Mouse (Mus musculus): ENCODE measurements around the gene Fcgr3. TPM values are rescaled to one million over a fixed set of nuclear protein-coding genes. Genes with fewer than 3 reads are reported as not detected.
A peak's percentile ranks its signal among the peaks of the same experiment; 100 is the strongest.
"Not testable (repeated sequence)": the region's sequence is repeated elsewhere in the genome, so short reads cannot be mapped to it uniquely, and the experiment has no call there.

Gene Fcgr3
- 1 to 10 TPM; 7.4 to 8.9 TPM for total RNA-seq (2021)

DNA sequence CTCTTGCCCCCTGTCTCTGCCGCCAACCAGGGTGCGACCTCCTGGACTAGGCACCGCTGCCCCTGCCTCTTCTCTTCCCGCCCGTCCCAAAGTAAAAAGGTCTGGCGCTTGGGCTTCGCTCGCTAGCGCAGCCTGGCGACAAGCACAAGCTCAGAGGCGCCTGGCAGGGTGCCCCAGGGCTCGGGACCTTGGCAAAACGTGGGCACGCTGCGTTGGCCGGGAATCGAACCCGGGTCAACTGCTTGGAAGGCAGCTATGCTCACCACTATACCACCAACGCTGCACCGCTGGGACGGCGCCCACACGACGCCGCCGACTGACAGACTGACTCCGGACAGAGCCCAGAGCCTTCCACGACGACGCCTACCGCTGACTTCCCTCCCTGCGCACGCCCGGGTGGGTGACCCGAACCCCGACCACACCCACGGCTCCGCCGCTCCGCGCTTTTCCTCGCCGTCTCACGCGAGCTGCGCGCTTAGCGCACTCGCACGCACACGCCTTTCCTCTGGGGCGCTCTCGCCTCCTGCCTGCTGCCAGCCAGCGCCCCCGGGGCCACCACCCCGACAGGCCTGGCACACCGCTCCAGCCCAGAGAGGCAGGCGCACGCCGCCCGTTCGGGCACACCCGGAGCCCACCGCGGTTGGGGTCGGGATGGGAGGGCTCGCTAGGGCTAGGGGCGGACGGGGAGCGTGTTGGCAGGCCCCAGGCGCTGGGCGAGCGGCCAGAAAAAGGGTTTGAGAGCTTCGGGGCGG, at the start of gene Fcgr3:
Gene Fcgr3 (minus strand): TSS at position 445 of the 752 bp plus-strand sequence.
- intact Hi-C loops (cut with DNase I): not testable (repeated sequence)

DNA sequence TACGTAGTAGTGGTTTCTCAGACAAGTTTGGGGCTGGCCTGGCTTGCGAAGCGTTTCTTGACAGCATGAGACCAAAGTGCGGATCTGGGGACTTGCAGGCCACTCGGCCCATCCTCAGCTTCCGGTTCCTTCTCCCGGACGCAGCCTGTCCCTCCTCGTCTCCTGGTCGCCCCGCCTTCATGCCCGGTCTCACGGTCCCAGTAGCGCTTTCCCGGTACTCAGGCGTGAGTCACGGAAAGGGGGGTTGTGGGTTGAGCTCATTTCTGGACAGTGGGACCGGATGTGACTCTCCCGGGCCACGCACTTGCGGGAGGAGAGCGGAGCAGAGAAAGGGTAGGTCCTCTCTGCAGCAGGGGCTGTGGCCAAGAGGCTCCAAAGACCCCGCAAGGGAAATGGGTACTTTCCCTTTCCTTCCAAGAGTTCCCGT, 49.2 kb upstream of the Fcgr3 start, which contains the start of gene Cfap126:
Gene Cfap126 (plus strand): TSS at position 46 of the 427 bp plus-strand sequence.
- peak; percentile 89 to 91 for DNase-seq
- intact Hi-C loops (cut with DNase I): loop anchor here (5.0 to 10.0 kb wide), 3 partner anchors 171 to 361 kb away; partner anchors contain the start of genes Ppox and Usp21

More for the DNA sequence above, at the start of gene Fcgr3:
- peak; percentile 92 to 93 for DNase-seq

DNA sequence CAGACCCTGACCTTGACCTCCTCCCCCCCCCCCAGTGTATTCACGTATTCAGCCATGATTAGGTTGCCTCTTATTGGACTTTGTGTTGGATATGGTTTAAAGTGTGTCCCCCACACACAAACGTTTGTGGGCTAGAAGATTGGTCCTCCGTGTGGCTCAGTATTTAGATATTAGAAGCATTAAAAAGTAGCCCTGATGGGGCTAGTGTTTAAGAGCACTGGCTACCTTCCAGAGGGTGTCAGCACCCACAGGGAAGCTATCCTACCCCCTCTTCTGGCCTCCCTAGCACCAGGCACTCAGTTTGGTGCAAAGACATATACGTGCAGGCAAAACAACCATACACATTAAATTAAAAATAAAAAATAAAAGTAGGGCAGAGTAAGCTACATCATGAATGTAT, 48.3 kb upstream of the Fcgr3 start:
- intact Hi-C loops (cut with DNase I): loop anchor here (5.0 to 10.0 kb wide), 3 partner anchors 172 to 362 kb away; partner anchors contain the start of genes Ppox and Usp21

GRCm38 (mm10) chr1:171111781-171112575, 47.2 kb upstream of the Fcgr3 start:
- DNase-seq: peak; percentile 63 to 74
- intact Hi-C loops (cut with DNase I): loop anchor here (5.0 to 10.0 kb wide), 3 partner anchors 173 to 363 kb away; partner anchors contain the start of genes Ppox and Usp21

More for the DNA sequence above, 48.3 kb upstream of the Fcgr3 start:
- DNase-seq: no peak

GRCm38 (mm10) chr1:171111020-171111780, 46.5 kb upstream of the Fcgr3 start:
- DNase-seq: peak; percentile 95 to 96
- intact Hi-C loops (cut with DNase I): loop anchor here (5.0 to 10.0 kb wide), 3 partner anchors 174 to 364 kb away; partner anchors contain the start of genes Ppox and Usp21

- no peak for DNase-seq
- intact Hi-C loops (cut with DNase I): loop anchor here (5.0 to 10.0 kb wide), 3 partner anchors 174 to 364 kb away; partner anchors contain the start of genes Ppox and Usp21
Observed at GRCm38 (mm10) chr1:171110659-171111019, 45.9 kb upstream of the Fcgr3 start.

DNA sequence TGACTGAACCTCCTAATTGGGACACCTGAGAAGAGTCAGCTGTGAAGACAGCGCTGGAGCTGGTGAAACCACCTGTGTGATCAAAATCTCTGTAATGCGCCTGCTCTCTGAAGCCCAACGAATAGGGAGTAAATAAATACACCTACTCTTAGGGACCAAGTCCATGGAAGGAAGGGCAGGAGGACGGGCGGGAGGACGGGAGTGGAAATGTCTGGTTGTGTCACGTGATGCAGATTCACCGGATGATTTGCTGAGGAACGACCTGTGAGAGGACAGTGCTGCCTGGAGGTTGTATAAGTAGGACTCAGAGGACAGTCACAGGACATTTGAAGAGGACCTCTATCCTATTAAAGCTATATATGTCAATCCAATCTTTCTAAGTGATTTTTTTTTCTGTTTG, 44.9 kb upstream of the Fcgr3 start:
- intact Hi-C loops (cut with DNase I): loop anchor here (5.0 to 10.0 kb wide), 3 partner anchors 175 to 365 kb away; partner anchors contain the start of genes Ppox and Usp21
- DNase-seq: no peak

DNA sequence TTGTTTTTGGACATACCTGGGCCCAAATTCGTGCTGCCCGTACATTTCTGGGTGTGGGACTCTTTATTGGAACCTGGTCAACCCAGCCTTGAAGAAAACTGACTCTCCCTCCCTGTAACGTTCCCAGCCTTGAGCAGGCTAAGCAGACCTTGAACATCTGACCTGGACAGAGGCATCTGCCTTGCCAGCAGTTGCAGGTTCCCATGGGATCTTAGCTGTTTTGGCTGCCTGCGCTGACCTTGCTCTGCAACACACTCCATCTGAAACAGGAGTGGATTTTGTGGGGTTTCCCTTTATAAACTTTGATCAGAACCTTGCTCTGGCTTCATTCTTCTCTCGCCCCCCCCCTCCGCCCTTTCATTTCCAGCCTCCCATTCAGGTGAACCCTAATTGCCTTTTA, 40.5 kb upstream of the Fcgr3 start:
- intact Hi-C loops (cut with DNase I): no loop called here
- DNase-seq: no peak

DNA sequence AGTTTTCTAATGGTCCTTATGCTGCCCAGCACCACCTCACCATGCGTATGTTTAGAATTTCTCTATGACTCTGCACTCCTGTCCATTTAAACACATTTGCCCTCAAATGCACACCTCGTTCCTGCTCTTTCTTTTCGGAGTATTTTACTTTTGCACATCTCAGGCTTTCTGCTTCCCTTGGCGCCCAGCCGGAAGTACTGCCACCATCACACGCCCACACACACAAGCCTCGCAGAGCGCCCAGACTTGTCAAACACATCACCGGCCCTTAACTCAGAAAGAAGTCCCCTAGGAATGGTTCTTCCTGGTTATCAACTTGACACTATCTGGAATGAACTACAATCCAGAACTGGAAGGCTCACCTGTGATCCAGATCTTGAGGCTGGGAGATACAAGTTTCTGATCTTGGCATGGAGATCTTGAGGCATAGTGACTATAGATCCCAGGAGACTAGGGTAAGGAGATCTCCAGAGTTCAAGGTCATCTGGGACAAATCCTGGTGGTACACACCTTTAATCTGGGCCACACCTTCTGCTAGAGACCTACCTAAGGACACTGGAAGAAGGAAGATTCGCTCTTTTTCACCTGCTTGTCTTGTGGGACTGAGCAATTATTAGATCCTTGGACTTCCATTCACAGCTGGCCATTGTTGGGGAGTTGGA, 38.6 kb upstream of the Fcgr3 start:
- DNase-seq: no peak
- intact Hi-C loops (cut with DNase I): no loop called here

- intact Hi-C loops (cut with DNase I): loop anchor here (1.0 kb wide), 1 partner anchor 64 kb away; no protein-coding TSS in a partner anchor
- peak; percentile 89 to 90 for DNase-seq
Observed at GRCm38 (mm10) chr1:171102547-171103177, 37.9 kb upstream of the Fcgr3 start.

DNA sequence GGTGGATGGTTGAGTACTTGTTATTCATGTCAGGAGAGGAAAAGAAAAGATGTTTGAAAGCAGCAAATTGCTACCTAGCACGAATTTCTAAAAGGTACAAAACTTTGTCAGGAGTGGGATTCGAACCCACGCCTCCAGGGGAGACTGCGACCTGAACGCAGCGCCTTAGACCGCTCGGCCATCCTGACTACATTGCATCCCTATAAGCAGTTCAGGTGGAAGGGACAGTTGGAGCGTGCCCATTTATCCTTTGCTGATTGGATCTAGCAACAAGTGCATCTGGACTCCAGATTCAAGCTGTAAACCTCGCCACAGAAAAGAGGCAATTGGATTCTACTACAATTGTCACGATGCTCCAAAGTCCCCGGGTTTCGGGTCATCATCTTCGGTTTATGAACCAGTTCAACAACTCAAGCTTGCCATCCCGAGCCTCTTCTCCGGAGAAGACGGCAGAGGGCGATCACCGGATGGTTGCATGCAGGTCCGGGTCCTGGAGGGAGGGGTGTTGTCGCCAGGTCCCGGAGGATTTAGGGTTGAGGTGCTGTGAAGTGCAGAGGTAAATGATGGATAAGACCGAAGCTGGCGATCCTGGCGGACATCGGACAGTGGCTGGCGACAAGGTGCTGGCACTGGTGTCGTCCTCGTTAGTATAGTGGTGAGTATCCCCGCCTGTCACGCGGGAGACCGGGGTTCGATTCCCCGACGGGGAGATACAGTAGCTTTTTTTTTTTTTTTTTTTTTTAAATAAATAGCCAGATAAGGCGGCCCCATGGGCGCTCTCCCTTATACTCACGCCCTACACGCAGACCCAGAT, 37.2 kb upstream of the Fcgr3 start:
- DNase-seq: peak; percentile 91 to 92
- intact Hi-C loops (cut with DNase I): loop anchor here (1.0 kb wide), 1 partner anchor 64 kb away; no protein-coding TSS in a partner anchor

- intact Hi-C loops (cut with DNase I): no loop called here
- DNase-seq: no peak
Observed at GRCm38 (mm10) chr1:171101033-171101432, 36.3 kb upstream of the Fcgr3 start.

DNA sequence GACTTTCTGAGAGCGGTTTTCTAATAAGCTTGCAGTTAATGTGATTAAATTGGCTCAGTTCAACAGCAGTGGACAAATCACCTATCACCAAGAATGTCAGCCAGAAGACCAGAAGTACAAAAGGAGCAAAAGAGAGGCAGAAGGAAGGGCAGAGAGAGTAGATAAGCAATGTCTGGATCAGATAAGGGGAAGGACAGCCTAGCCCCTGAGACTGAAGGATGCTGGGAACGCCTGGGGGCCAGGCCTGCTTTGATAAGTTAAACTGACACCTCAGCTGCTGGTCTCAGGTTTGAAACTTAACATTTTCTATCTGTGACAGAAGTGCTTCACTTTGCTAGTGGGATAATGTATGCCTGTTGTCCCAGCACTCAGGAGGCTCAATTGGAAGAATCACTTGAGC, 32.9 kb upstream of the Fcgr3 start:
- intact Hi-C loops (cut with DNase I): no loop called here
- no peak for DNase-seq

DNA sequence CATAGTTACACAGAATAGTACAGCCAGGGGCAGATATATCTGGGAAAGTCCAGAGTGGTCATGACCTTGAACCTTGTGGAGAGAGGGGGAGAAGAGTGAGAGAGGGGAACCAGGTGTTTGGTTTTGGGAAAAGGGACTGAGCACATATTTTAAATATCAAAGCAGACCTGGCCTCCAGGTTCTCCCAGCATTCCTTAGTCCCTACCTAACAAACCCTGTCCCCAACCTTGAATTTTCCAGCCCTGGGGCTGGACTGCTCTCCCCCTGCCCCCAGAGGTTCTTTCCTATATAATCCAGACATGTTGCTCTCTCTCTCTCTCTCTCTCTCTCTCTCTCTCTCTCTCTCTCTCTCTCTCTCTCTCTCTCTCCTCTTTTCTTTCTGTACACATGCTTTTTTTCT, 32.4 kb upstream of the Fcgr3 start:
- intact Hi-C loops (cut with DNase I): no loop called here
- no peak for DNase-seq

- no peak for DNase-seq
- intact Hi-C loops (cut with DNase I): no loop called here
Observed at GRCm38 (mm10) chr1:171096110-171096964, 31.6 kb upstream of the Fcgr3 start.

DNA sequence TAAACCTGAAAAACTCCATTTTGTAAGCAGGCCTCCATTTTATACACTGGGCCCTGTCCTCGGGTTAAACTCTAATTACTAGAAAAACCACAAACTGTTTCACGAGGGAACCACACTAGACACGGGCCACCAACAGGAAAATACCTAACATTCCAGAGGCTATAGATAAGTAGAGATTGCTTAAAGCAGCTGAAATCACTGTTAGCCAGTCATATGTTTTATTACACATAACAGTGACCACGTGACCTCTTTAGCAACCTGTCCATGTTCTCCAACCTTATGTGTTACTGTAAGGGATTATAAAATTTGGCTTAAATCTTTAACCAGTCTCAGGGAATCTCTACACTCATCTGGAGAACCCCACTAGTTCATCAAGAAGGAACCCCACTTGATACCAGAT, 29.7 kb upstream of the Fcgr3 start:
- DNase-seq: no peak
- intact Hi-C loops (cut with DNase I): no loop called here

DNA sequence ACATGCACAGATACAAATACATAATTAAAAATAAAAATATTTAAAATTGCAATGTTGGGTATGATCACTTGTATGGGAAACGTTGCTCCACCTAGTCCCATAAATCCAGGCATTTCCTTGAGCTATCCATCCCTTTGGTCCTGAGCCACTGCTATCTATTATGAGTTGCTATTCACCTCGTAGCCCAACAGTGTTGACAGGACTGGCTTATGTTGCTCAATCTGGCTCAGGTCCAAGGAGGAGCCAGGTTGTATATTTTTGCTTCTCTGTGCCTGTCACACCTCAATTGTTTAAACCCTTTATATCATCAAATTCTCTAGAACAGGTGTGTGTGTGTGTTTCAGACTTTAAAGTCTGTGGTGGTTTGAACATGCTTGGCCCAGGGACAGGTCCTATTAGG, 26.0 kb upstream of the Fcgr3 start:
- DNase-seq: no peak
- intact Hi-C loops (cut with DNase I): no loop called here
